Mouse (Mus musculus): ENCODE measurements around the gene Cacnb1.

Gene Cacnb1

GRCm38 (mm10) chr11:97986738-97987465 lies 35.9 kb downstream of the Cacnb1 start:
- no peak for DNase-seq (ENCODE audit: low spot score in 2 of 2)

GRCm38 (mm10) chr11:97985727-97986677 lies 36.8 kb downstream of the Cacnb1 start, which contains the start of gene Plxdc1:
Plxdc1 (minus strand) TSS chr11:97986444.
- no peak for DNase-seq (ENCODE audit: low spot score in 2 of 2)

DNA sequence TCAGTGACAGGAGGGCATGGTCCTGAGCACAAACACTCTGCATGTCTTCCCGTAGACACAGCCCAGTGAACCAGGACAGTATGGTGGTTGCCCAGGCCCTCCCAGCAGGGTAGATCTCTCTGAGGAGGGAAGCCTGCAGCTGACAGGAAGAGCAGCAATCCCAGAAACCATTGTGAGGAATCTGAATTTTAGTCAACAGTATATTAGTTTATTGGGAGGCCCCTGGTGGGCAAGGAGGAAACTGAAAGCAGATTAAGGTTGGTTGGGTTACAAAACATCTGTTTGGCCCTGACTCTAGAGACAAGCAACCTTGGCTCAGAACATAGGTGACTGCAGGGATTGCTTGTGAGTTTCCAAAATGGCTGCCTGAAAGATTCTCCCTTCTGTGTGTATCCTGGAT lies 38.9 kb downstream of the Cacnb1 start:
- DNase-seq (ENCODE audit: low spot score in 2 of 2) = no peak

DNA sequence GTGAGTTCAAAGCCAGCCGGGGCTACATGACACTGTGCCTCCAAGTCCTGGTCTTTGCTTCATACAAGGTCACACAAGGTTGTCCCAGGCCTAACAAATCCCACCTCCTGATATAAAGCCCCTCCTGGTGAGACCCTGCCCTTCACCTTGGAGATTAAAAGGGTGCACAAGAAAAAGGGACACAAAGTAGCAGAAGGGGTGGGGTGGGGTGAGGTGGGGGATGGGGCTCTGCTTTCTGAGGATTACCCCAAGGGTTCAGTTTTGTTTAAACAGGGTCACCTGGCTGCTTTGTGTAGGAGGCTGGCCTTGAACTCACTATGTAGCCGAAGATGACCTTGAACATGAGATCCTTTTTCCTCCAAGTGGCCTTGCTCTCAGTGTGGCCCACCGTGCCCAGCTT lies 39.3 kb downstream of the Cacnb1 start:
- DNase-seq (ENCODE audit: low spot score in 2 of 2) = no peak

DNA sequence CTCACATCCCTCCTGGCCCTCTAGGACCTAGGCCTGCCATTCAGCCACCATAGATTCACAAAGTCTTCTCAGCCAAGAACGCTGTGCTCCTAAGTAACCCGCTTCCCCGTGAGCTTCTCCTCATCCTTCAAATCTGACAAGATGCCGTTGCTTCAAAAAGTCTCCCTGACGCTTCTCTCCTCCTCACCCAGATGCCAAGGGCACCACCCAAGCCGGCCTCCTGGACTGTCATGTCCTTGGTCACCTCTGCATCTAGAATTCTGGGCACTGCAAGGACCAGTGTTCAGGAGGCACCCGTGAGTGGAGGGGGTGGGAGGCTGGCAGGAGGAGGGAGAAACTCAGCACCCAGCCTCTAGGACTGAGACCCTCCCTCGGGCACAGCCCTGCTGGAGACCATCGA lies 40.1 kb downstream of the Cacnb1 start:
- no peak for DNase-seq (ENCODE audit: low spot score in 2 of 2)

DNA sequence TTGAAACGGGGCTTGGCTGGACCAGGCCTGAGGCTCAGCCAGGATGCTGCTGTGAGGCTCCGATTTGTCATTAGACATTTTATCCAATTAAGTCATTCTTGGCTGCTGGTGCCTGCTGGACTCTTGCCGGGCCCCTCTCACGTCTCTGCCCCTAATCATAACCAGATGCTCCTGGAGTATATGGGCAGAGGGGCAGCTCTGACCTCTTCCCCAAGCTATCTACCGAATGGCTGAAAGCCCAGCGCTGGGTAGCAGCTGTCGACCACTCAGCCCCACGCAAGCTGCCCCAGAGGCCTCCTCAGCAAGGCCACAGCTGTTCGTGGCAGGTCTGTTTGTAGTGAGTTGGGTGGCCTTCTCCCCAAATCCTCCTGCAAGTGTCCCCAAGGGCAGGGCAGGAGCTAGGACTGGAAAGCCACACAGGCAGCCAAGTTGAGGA lies 42.3 kb downstream of the Cacnb1 start:
- DNase-seq (ENCODE audit: low spot score in 2 of 2) = peak in 1 of 2 experiments; percentile 72

DNA sequence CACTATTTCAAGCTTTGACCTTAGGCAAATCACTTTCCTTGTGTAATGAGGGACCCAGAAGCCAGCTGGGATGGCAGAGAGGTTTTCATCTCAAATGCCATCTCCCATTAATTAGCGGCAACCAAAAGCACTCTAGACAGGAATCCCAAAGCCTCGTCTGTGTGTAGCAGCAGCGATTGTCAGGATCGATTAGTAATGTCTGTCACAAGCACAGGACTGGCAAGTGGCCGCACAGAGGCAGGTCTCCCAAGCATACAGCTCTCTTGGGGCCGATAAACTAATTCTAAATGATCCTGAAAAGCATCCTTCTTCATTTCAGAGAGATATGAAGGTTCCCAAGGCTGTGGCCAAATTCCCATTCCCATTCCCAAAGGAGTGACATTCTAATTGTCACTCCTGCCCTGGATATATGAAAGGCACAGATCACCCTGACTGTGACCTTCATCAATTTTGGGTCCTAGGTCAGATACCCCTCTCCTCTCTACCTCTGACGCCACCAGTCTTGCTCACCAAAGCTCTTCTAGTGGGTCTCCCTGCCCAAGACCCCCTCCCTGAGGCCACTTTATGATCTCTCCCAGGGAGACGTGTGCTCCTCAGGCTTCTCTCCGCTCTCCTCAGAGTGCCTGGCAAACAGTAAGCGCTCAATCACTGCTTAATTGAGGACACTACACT lies 42.9 kb downstream of the Cacnb1 start:
- DNase-seq (ENCODE audit: low spot score in 2 of 2) = no peak

DNA sequence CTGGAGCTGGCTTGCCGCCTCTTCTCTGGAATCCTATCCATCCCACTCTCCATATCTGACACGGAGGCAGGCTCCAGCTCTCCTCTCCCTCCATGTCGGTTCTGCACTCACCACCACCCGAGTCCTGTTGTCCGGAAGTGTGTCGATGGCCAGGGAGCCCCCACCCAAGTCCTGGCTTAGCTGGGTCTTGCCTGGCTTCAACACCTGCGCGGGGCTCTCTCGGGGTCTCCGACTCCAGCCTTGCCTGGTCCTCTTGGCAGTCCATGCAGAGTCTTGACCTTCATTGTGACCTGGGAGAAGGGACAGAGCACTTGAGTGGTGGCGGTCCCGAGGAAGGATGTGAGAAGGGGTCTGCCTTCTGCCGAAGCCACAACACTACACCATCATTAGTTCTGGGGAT lies 44.4 kb downstream of the Cacnb1 start:
- no peak for DNase-seq (ENCODE audit: low spot score in 2 of 2)

- DNase-seq (ENCODE audit: low spot score in 2 of 2) = no peak
Observed at GRCm38 (mm10) chr11:97977797-97978196, 45.0 kb downstream of the Cacnb1 start.

GRCm38 (mm10) chr11:97974746-97975145 lies 48.1 kb downstream of the Cacnb1 start:
- DNase-seq (ENCODE audit: low spot score in 2 of 2) = no peak

GRCm38 (mm10) chr11:97974141-97974540 lies 48.7 kb downstream of the Cacnb1 start:
- no peak for DNase-seq (ENCODE audit: low spot score in 2 of 2)

DNA sequence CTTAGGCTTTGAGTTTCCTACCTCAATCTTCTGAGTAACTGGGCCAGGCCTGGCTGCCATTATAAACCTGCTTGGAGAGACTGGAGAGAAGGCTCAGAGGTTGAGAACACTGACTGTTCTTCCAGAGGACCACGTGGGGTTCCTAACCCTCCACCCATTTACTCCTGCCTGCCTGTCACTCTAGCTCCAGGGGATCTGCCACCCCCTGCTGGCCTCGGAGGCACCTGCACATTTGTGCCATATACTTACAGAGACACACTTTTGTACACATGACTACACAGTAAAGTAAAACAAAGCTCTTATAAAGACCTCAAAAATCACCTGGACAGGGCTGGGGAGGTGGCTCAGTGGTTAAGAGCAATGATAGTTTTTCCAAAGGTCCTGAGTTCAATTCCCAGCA lies 50.4 kb downstream of the Cacnb1 start:
- no peak for DNase-seq (ENCODE audit: low spot score in 2 of 2)

GRCm38 (mm10) chr11:97971232-97971631 lies 51.6 kb downstream of the Cacnb1 start:
- peak in 1 of 2 experiments; percentile 52 for DNase-seq (ENCODE audit: low spot score in 2 of 2)

GRCm38 (mm10) chr11:97970771-97971170 lies 52.1 kb downstream of the Cacnb1 start:
- DNase-seq (ENCODE audit: low spot score in 2 of 2) = no peak

- DNase-seq (ENCODE audit: low spot score in 2 of 2) = no peak
Observed at GRCm38 (mm10) chr11:97968385-97968784, 54.4 kb downstream of the Cacnb1 start.

GRCm38 (mm10) chr11:97967114-97967513 lies 55.7 kb downstream of the Cacnb1 start:
- DNase-seq (ENCODE audit: low spot score in 2 of 2) = peak in 1 of 2 experiments; percentile 56

DNA sequence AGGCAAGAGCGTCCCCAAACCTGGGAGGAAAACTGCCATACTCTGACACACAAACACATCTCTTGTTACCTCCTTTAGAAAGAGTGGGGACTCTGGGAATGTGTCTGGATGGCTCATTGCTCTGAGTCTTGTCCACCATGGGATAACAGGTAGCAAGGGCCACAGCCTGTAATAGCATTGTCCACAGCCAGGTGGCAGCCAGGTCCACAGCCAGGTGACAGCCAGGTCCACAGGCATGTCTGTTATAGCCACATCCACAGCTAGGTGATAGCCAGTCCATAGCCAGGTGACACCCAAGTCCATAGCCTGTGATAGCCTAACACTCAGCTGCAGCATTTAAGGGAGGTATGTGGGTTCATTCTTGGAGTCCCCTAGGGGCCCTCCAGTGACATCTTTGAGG lies 61.9 kb downstream of the Cacnb1 start:
- no peak for DNase-seq (ENCODE audit: low spot score in 2 of 2)

DNA sequence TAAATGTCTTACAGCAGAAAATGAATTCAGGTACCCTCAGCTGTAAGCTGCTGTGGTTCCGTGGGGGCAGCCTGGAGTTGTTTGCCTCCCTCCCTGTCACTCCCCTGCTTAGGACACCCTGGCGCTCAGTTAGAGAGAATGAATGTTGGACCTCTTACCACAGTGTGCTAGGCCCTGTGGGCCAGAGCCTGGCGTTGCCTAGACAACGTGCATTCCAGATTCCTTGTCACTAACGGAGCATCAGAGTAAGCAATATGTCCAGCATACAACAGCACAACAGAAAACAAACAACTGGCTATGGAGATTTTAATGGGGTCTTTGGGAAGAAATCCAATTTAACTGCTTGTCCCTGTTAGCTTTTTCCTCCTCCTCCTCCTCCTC lies 63.5 kb downstream of the Cacnb1 start:
- DNase-seq (ENCODE audit: low spot score in 2 of 2) = no peak

DNA sequence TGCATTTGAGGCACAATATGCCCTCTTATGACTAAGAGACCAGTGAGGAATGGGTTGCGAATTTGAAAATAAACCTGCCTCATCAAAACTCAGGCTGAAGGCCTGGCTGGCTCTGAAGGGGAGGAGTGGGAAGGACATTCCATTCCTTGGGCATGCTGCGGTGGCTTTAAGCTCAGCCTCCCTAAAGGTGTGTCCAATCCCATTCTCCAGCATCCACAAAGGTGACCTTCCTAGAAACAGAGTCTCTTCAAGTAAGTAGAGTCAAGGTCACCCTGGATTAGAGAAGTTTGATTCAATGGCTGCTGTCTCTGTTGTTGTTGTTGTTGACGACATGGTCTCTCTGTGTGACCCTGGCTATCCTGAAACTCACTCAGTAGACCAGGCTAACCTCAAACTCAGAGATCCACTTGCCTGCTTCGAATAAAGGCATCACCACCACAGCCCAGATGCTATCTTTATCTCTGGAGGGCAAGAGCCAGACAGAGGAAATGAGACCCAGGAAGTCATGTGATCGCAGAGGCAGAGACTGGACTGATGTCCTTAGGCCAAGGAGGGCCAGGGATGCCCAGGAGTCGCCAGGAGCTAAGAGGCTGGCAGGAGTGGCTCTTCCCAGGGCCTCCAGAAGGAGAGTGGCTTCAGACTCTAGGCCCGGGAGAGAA lies 64.1 kb downstream of the Cacnb1 start:
- DNase-seq (ENCODE audit: low spot score in 2 of 2) = no peak

- peak; percentile 38 to 61 for DNase-seq (ENCODE audit: low spot score in 2 of 2)
Observed at GRCm38 (mm10) chr11:97956905-97957560, 65.8 kb downstream of the Cacnb1 start.

GRCm38 (mm10) chr11:97955915-97956314 lies 66.9 kb downstream of the Cacnb1 start:
- DNase-seq (ENCODE audit: low spot score in 2 of 2) = no peak

Measured in cerebellum, postnatal 4 days (tissue).